Mouse (Mus musculus) layer of hippocampus, adult 9-11 months (tissue): Measurements from ENCODE around the gene Cep290.

Experiments used
- DNase-seq: peaks from one replicate; pipeline ENCODE4 v3.0.0; 2022

The Cep290 gene

DNA sequence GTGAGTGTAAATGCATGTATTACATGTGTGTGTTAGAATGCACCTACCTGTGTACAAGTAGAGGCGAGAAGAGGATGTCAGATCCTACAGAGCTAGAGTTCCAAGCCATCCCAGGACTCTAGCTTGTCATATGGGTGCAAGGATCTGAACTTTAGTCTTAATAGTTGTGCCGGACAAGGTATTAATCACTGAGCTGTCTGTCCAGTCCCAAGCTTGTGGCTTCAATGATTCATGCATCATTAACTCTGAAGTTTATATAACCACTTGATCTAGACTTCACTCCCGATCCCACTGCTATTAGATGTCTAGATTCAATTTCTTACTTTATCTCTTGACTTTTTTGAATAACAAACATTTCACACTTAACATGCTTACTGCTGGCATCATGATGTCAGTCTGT lies 111.0 kb downstream of the Cep290 start:
- DNase-seq: no peak

DNA sequence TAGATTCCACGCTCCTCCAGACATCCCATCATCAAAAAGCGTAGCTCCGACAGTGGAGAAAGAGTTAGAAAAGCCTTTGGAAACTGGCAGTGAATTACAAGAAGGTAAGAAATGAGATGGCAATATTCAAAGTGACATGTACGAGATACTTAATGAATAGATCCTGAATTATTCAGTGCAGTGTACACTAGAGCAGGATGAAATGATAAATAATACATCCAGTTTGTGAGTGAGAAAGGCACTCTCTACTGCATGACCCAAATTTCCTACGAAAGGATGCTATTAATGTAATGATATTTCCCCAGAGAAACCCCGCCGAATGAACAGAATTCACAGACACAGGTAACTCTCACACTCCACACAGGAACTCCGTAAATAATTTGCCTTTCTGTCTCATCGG lies 116.2 kb downstream of the Cep290 start:
- no peak for DNase-seq

DNA sequence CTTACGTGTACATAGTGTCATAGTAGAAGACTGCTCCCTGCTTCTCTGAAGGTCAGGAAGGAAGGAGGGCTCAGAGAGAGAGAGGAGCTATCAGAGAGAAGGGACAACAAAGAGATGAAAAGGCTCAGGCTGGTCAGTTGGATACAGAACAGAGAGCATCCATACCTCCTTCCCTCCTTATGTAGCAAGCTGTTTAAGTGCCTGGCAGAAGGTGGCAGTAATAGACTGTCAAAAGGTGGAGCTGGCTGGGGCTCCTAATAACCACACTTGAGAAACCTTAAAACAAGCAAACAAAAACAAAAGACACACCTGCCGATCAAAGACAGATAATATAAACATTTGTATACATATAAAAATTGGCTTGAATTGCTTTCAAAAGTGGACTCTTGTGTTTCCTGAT lies 116.9 kb downstream of the Cep290 start:
- no peak for DNase-seq

DNA sequence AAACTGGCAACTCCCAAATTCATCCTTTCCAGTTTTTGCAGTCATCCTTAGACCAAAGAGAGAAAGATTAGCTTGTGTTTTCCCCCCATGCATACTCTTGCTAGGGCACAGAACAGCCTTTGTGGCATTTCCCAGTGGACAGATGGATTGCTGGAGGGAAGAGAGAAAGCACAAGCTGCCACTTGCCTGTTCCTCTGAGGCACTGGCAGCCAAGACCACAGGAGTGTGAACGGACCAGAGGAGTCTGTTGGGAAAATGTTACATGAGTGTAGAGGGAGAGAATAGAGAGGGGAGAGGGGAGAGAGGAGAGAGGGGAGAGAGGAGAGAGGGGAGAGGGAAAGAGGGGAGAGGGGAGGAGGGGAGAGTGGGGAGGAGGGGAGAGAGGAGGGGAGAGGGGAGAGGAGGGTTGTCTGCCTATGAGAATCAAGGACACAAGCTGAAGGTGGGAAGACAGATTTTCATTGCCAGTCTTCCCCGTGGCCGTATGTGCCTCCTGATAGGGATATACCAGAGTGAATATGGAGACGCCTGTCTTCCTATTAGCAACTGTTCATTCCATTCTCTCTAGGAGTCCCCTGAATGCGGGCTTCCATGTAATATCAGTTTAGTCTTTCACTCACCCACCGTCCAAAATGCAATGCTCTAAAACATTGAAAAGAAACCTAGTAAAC lies 130.0 kb downstream of the Cep290 start:
- DNase-seq: peak; percentile 15

DNA sequence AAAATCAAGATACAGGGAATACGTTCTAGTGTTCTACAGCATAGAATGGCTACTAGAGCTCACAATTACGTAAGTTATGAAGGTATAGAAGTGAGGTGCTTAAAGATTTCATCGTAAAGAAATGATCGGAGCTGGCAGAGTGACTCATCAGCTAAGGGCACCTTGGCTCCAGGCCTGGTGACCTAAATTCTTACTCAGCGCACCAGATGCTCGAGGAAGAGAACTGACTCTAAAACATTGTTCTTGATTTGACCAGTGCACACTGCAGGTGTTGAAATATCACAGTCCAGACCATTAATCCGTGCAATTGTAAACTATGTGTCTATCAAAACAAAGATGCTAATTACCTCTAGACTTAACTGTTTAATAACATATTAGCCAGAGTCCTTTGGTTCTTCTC lies 132.1 kb downstream of the Cep290 start:
- DNase-seq: no peak

DNA sequence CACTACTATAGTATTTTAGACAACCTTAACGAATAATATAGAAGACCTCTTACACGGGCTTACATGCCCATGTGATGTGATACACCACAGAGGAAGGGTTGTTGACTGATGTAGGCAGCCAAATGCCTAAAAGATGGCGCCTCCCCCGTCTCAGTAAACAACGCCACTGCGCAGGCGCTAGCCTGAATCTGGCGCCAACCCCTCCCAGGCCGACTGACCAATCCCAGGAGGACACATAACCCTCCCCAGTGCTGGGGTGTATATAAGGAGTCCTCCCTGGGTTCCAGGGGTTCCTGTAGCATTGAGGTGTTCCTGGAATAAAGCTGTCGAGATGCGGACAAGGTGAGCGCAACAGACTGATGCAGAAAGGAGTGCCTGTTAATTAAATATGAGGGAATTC lies 132.7 kb downstream of the Cep290 start:
- DNase-seq: no peak

DNA sequence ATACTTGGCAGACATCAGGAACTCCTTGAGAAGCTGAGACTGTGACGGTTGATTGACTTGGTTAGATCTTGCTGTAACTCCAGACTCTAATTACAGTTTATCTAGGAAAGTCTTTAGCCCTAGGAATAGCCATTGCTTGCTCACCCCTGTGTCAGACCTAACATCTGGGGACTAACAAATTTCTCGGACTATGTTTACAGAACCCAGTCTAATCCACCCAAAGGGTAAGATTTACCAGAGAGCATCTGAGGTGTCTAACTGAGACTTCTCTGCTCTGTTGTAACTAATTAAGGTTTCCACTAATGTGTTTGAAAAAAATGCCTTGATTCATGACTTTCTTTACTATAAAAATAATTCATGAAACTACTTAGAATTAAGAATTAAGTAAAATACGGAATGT lies 135.1 kb downstream of the Cep290 start:
- no peak for DNase-seq
